Mouse (Mus musculus): ENCODE measurements around the gene Aff1.

DNA sequence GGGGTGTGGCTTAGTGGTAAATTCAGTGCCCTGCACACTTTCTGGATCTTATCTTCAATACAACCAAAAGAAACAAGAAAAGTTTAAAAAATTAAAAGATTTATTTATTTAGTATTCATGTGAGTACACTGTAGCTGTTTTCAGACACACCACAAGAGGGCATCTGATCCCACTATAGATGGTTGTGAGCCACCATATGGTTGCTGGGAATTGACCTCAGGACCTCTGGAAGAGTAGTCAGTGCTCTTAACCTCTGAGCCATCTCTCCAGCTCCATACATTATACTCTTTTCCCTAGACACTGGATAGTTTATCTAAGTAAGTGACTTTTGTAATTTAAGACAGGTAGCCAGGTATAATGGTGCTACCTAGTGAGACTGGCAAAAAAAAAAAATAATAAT, 1.0 kb upstream of the Aff1 start:
- no peak for TF ChIP-seq CTCF (IDR thresholded peaks at IDR 0.05; ENCODE audit: low read depth)
- no peak for TF ChIP-seq EP300 (IDR thresholded peaks at IDR 0.05; ENCODE audit: low read depth)
